Mouse (Mus musculus) cortical plate, adult 2 months (tissue): ENCODE data around the gene Tmcc3. TPM values are rescaled to one million over a fixed set of nuclear protein-coding genes. Genes with fewer than 3 reads are reported as not detected.

ENCODE experiments used
- H3K27ac ChIP-seq: fragments of 200-500 bp; 2 replicates; pipeline ENCODE4 v1.5.1; 2012; ENCODE audit warnings: low read length, control low read depth, inconsistent platforms; ENCODE audit not compliant: insufficient read depth
- H3K4me1 ChIP-seq: fragments of 200-500 bp; 2 replicates; pipeline ENCODE4 v1.6.1; 2011; ENCODE audit warnings: low read length; ENCODE audit not compliant: control insufficient read depth, insufficient read depth
- H3K4me3 ChIP-seq: fragments of 200-500 bp; 2 replicates; pipeline ENCODE4 v1.5.1; 2011; ENCODE audit warnings: mild to moderate bottlenecking, low read length, control low read depth; ENCODE audit not compliant: insufficient read depth
- CTCF ChIP-seq: fragments of 200-500 bp; IDR thresholded peaks from 2 replicates; pipeline ENCODE4 v1.5.1; 2011; ENCODE audit warnings: mild to moderate bottlenecking, control low read depth, low read length; ENCODE audit not compliant: insufficient read depth; ENCODE audit errors: extremely low read depth
- POLR2A ChIP-seq: fragments of 200-500 bp; IDR thresholded peaks from 2 replicates; pipeline ENCODE4 v1.6.1; 2011; ENCODE audit warnings: mild to moderate bottlenecking, low read length, control low read depth; ENCODE audit not compliant: insufficient read depth; ENCODE audit errors: extremely low read depth
- polyA plus RNA-seq: library from polyadenylated mRNA; depleted of rRNA; stranded (reverse); fragments of >200 nt; gene quantifications from 2 replicates; pipeline ENCODE4 v1.2.3, GENCODE M21; 2012

The Tmcc3 gene
- polyA plus RNA-seq, 1 experiment: 28.5 TPM

- no peak overlapping the region for H3K27ac ChIP-seq
- H3K4me1 ChIP-seq: no peaks in the 10 kb centered on the region
- TF ChIP-seq CTCF (0 out of 2 replicates have a peak, but pooled peaks have one; percentile 9), POLR2A (no peak)
- no peak overlapping the region for H3K4me3 ChIP-seq
Measured at GRCm38 (mm10) chr10:94380082-94380481, 68.3 kb downstream of the Tmcc3 start.

- TF ChIP-seq CTCF (no peak), POLR2A (no peak)
- Histone ChIP-seq H3K4me1 (no peaks in the 10 kb centered on the region), H3K27ac (no peak overlapping the region), H3K4me3 (no peak overlapping the region)
Measured at GRCm38 (mm10) chr10:94380662-94381392, 69.1 kb downstream of the Tmcc3 start.

GRCm38 (mm10) chr10:94381393-94381740, 69.6 kb downstream of the Tmcc3 start:
- no peak for TF ChIP-seq POLR2A
- TF ChIP-seq CTCF: no peak
- Histone ChIP-seq H3K27ac (no peak overlapping the region), H3K4me3 (no peak overlapping the region), H3K4me1 (no peaks in the 10 kb centered on the region)

- no peak overlapping the region for H3K4me3 ChIP-seq
- no peak for TF ChIP-seq CTCF
- no peak for TF ChIP-seq POLR2A
- no peaks in the 10 kb centered on the region for H3K4me1 ChIP-seq
- no peak overlapping the region for H3K27ac ChIP-seq
Measured at GRCm38 (mm10) chr10:94382618-94383017, 70.9 kb downstream of the Tmcc3 start.

GRCm38 (mm10) chr10:94383565-94383964, 71.8 kb downstream of the Tmcc3 start:
- no peak overlapping the region for H3K27ac ChIP-seq
- H3K4me1 ChIP-seq: no peaks in the 10 kb centered on the region
- TF ChIP-seq POLR2A (no peak), CTCF (no peak)
- H3K4me3 ChIP-seq: no peak overlapping the region

GRCm38 (mm10) chr10:94389219-94389618, 77.5 kb downstream of the Tmcc3 start:
- H3K27ac ChIP-seq: no peak overlapping the region
- H3K4me3 ChIP-seq: no peak overlapping the region
- TF ChIP-seq POLR2A (no peak), CTCF (no peak)
- H3K4me1 ChIP-seq: no peaks in the 10 kb centered on the region

- Histone ChIP-seq H3K27ac (no peak overlapping the region), H3K4me1 (no peaks in the 10 kb centered on the region), H3K4me3 (no peak overlapping the region)
- TF ChIP-seq CTCF: no peak
- TF ChIP-seq POLR2A: no peak
Measured at GRCm38 (mm10) chr10:94391049-94391448, 79.3 kb downstream of the Tmcc3 start.

GRCm38 (mm10) chr10:94394286-94394685, 82.5 kb downstream of the Tmcc3 start:
- TF ChIP-seq CTCF (no peak), POLR2A (no peak)
- Histone ChIP-seq H3K27ac (no peak overlapping the region), H3K4me1 (no peaks in the 10 kb centered on the region), H3K4me3 (no peak overlapping the region)

- H3K4me1 ChIP-seq: no peaks in the 10 kb centered on the region
- no peak overlapping the region for H3K4me3 ChIP-seq
- H3K27ac ChIP-seq: no peak overlapping the region
- no peak for TF ChIP-seq CTCF
- TF ChIP-seq POLR2A: no peak
Measured at GRCm38 (mm10) chr10:94397833-94398596, 86.3 kb downstream of the Tmcc3 start.

GRCm38 (mm10) chr10:94400895-94401294, 89.1 kb downstream of the Tmcc3 start:
- Histone ChIP-seq H3K27ac (no peak overlapping the region), H3K4me1 (no peaks in the 10 kb centered on the region), H3K4me3 (no peak overlapping the region)
- TF ChIP-seq CTCF (no peak), POLR2A (no peak)
